Mouse (Mus musculus) liver, adult 2 months (tissue): Measurements from ENCODE around the gene Nnat. TPM values are rescaled to one million over a fixed set of nuclear protein-coding genes. Genes with fewer than 3 reads are reported as not detected.

ENCODE experiments used
- DNase-seq: peaks from one replicate; pipeline ENCODE4 v3.0.0-alpha.2; 2011; ENCODE audit warnings: low read depth, low spot score; ENCODE audit errors: extremely low read depth
- H3K27ac ChIP-seq: fragments of 200-500 bp; replicated peaks from 2 replicates; pipeline ENCODE4 v1.5.1; 2012; ENCODE audit warnings: low read depth, mild to moderate bottlenecking, control low read depth, inconsistent platforms, low read length; ENCODE audit not compliant: insufficient read depth
- H3K27me3 ChIP-seq: fragments of 200-500 bp; 2 replicates; pipeline ENCODE4 v1.6.1; 2012; ENCODE audit warnings: mild to moderate bottlenecking, moderate library complexity, low read length, inconsistent platforms; ENCODE audit not compliant: control insufficient read depth, insufficient read depth
- H3K36me3 ChIP-seq: fragments of 200-500 bp; 2 replicates; pipeline ENCODE4 v1.6.1; 2012; ENCODE audit warnings: low read length, inconsistent platforms; ENCODE audit not compliant: control insufficient read depth, insufficient read depth
- H3K4me1 ChIP-seq: fragments of 200-500 bp; 2 replicates; pipeline ENCODE4 v1.6.1; 2011; ENCODE audit warnings: low read length; ENCODE audit not compliant: control insufficient read depth, insufficient read depth
- H3K4me3 ChIP-seq: fragments of 200-500 bp; 2 replicates; pipeline ENCODE4 v1.5.1; 2011; ENCODE audit warnings: low read depth, mild to moderate bottlenecking, control low read depth, low read length, moderate library complexity; ENCODE audit not compliant: insufficient read depth
- H3K79me2 ChIP-seq: fragments of 200-500 bp; 2 replicates; pipeline ENCODE4 v1.6.1; 2012; ENCODE audit warnings: inconsistent platforms, mild to moderate bottlenecking, low read length, moderate library complexity; ENCODE audit not compliant: control insufficient read depth, insufficient read depth
- H3K9ac ChIP-seq: fragments of 200-500 bp; 2 replicates; pipeline ENCODE4 v1.6.1; 2012; ENCODE audit warnings: low read depth, mild to moderate bottlenecking, control low read depth, inconsistent platforms, low read length
- CTCF ChIP-seq: fragments of 200-500 bp; IDR thresholded peaks from 2 replicates; pipeline ENCODE4 v1.5.1; 2011; ENCODE audit warnings: low read depth, low read length, control low read depth
- POLR2A ChIP-seq: fragments of 200-500 bp; IDR thresholded peaks from 2 replicates; pipeline ENCODE4 v1.6.1; 2011; ENCODE audit warnings: low read length, control low read depth; ENCODE audit not compliant: insufficient read depth; ENCODE audit errors: extremely low read depth
- WGBS: fragments of 180-500 bp; shearing (Covaris S2); methylation state at CpG from one replicate; pipeline ENCODE4 v1.1.7; 2018; 5-methylcytosine and 5-hydroxymethylcytosine counted together
- polyA plus RNA-seq: library from polyadenylated mRNA; depleted of rRNA; stranded (reverse); fragments of >200 nt; gene quantifications from 2 replicates; pipeline ENCODE4 v1.2.3, GENCODE M21; 2012
- total RNA-seq: library from RNA; depleted of rRNA; stranded (reverse); fragments of >200 nt; gene quantifications from 2 replicates; pipeline ENCODE4 v1.2.3, GENCODE M21; 2014

Nnat gene
- total and polyA plus RNA-seq, 2 experiments = not detected

- TF ChIP-seq CTCF = no peak
- TF ChIP-seq POLR2A = no peak
- H3K27ac ChIP-seq = no peak overlapping the region
- H3K4me3 ChIP-seq = no peak overlapping the region
- no peaks in the 10 kb centered on the region for H3K27me3 ChIP-seq
- 0 out of 2 replicates have a peak, but pooled peaks cover 1% of the 10 kb centered on the region for H3K4me1 ChIP-seq
- no peaks in the 10 kb centered on the region for H3K79me2 ChIP-seq
- DNase-seq = peak; percentile 83
- no peaks in the 10 kb centered on the region for H3K36me3 ChIP-seq
- H3K9ac ChIP-seq = no peak overlapping the region
- WGBS = 23% methylated on average over 7 of the region's 7 CpGs
These were observed 23.3 kb upstream of the Nnat start for GRCm38 (mm10) chr2:157536476-157537081.

DNA sequence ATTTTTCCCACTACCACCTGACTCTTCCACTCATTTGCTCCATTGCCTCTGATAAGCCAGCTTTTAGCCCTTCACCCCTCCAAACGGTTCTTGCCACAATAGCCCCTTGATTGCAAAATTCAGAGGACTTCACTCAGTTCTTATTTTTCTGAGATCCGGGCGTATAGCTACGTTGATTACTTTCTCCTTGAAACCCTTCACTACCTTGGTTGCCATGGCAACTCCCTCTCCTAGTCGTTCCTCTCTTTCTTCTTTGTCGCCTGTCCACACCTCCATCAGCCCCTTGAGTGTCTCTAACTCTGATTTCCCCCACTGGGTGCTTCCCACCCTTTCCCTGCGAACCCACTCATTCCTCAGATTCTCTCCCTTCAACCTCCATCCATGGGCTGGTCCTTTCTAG, 22.8 kb upstream of the Nnat start:
- no peak overlapping the region for H3K9ac ChIP-seq
- H3K27me3 ChIP-seq = no peaks in the 10 kb centered on the region
- 0 out of 2 replicates have a peak, but pooled peaks cover 1% of the 10 kb centered on the region for H3K4me1 ChIP-seq
- no peak overlapping the region for H3K27ac ChIP-seq
- H3K4me3 ChIP-seq = no peak overlapping the region
- WGBS = 69% methylated on average over 7 of the region's 7 CpGs
- TF ChIP-seq POLR2A (no peak), CTCF (no peak)
- no peaks in the 10 kb centered on the region for H3K79me2 ChIP-seq
- DNase-seq = no peak
- H3K36me3 ChIP-seq = no peaks in the 10 kb centered on the region; the same call in 1 of the 2 replicates

DNA sequence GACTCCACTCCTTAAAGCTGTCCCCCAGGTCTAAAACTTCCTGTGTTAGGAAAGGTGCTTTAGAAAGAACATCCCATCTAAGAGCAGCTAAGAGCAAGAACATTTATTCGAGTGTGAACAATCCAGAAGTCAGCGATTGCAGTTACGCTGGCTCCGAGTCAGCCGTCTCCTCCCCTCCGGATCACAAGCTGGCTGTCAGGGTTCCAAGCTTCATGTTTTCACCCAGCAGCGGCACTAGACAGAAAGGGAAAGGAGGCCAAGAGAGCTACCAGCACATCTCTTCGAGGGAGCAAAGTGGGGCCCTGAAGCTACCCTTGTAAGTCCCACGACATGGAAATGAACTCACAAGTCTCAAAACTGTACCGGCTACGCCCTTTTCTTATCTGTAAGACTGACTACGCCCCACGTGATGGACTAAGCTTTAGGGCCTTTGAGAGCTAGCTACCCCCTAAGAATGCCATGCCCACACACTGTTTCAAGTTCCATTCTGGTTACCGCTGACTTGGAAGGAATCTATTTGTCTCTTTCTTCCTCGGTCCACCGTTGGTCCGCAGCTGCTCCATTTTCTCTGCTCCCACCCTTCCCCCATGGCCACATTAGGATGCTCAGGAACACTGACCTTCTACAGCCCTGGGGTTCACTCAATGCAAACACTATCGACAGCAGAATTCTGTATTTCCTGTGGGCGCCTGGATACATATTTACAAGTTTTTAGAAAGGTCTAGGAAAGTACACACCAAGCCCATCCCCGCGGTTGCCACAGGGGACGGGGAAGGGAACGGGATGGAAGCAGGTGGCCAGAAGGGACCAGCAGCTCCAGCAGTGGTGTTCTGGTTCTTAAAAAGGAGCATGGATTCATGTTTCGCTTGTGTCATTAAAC, 19.6 kb upstream of the Nnat start:
- no peak for TF ChIP-seq CTCF
- TF ChIP-seq POLR2A = no peak
- no peak for DNase-seq
- no peak overlapping the region for H3K9ac ChIP-seq

GRCm38 (mm10) chr2:157540953-157541569, 18.8 kb upstream of the Nnat start:
- 62% methylated on average over 9 of the region's 9 CpGs for WGBS
- TF ChIP-seq CTCF (no peak), POLR2A (no peak)
- no peaks in the 10 kb centered on the region for H3K79me2 ChIP-seq

More for the DNA sequence above, 19.6 kb upstream of the Nnat start:
- WGBS = 65% methylated on average over 24 of the region's 24 CpGs
- Histone ChIP-seq H3K27ac (no peak overlapping the region), H3K4me1 (peaks cover 1% of the 10 kb centered on the region; the same call in 1 of the 2 replicates), H3K4me3 (no peak overlapping the region), H3K79me2 (no peaks in the 10 kb centered on the region), H3K27me3 (no peaks in the 10 kb centered on the region), H3K36me3 (no peaks in the 10 kb centered on the region; the same call in 1 of the 2 replicates)

GRCm38 (mm10) chr2:157541631-157542030, 18.2 kb upstream of the Nnat start:
- 82% methylated on average over 8 of the region's 8 CpGs for WGBS
- TF ChIP-seq CTCF = no peak
- no peak for TF ChIP-seq POLR2A
- H3K79me2 ChIP-seq = no peaks in the 10 kb centered on the region

More at GRCm38 (mm10) chr2:157540953-157541569, 18.8 kb upstream of the Nnat start:
- no peaks in the 10 kb centered on the region for H3K27me3 ChIP-seq
- no peak overlapping the region for H3K27ac ChIP-seq
- DNase-seq = no peak
- no peak overlapping the region for H3K4me3 ChIP-seq
- no peaks in the 10 kb centered on the region; the same call in 1 of the 2 replicates for H3K36me3 ChIP-seq
- H3K9ac ChIP-seq = no peak overlapping the region
- H3K4me1 ChIP-seq = peaks cover 1% of the 10 kb centered on the region; the same call in 1 of the 2 replicates

More at GRCm38 (mm10) chr2:157541631-157542030, 18.2 kb upstream of the Nnat start:
- no peak for DNase-seq
- Histone ChIP-seq H3K4me3 (no peak overlapping the region), H3K27ac (no peak overlapping the region), H3K27me3 (no peaks in the 10 kb centered on the region), H3K4me1 (peaks cover 1% of the 10 kb centered on the region; the same call in 1 of the 2 replicates), H3K36me3 (no peaks in the 10 kb centered on the region; the same call in 1 of the 2 replicates), H3K9ac (no peak overlapping the region)
